Mouse (Mus musculus) right cerebral cortex, adult 18-20 months (tissue): ENCODE data around the gene Gm5089.
A peak's percentile ranks its signal among the peaks of the same experiment; 100 is the strongest.

Experiments used
- DNase-seq: peaks from one replicate; pipeline ENCODE4 v3.0.0; 2022; ENCODE audit warnings: mixed read lengths

Gene Gm5089

DNA sequence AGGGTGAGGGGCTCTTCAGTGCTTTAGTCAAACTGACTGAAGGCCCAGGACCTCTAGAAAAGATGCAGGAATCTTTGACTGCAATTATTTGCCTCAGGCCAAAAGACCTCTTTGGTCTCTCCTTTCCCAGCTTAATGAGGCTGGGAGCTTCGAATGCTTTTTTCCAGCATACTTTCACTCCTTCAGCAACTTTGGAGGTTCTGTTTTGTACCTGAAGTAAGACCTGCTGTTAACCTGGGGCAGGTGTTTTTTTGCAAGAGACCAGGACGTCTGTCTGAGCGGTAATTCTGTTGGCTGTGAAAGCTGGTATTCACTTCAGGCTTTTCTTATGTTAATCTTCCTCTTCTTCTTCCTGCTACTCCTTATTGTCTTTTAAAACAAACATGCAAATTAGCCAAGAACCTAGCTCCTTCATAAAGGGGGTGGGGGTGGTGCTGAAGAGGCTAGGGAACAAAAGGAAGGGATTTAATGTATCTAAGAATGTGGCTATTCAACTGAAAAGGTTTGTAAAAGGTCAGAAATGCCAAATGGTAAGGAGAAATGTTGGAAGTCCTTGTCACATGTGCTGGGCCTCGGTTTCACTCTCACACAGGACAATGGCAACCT is 34.6 kb downstream of the Gm5089 start:
- DNase-seq, result no peak

GRCm38 (mm10) chr14:122414786-122415185 is 36.1 kb downstream of the Gm5089 start:
- DNase-seq, result no peak

DNA sequence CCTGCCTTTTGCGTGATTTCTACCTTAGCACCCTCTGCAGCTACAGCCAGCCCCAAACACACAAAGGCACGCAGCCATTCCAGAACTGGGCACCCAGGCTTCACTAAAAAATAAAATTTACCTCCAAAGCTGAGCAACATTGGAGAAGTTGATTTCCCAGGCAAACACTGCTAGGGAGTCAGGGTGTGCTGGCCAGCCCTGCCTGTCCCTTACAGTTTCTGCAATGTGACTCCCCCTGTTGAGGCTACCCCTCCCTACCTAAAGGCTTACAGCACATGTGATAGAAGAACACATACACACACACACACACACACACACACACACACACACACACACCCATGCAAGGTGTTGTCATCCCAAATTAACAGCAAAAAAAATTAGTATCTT is 37.4 kb downstream of the Gm5089 start:
- DNase-seq, result no peak

- DNase-seq, result no peak
Observed at GRCm38 (mm10) chr14:122412841-122413541, 37.9 kb downstream of the Gm5089 start.

- peak; percentile 28 for DNase-seq
Observed at GRCm38 (mm10) chr14:122406541-122407219, 44.2 kb downstream of the Gm5089 start.

- no peak for DNase-seq
Observed at GRCm38 (mm10) chr14:122405897-122406540, 44.9 kb downstream of the Gm5089 start.

DNA sequence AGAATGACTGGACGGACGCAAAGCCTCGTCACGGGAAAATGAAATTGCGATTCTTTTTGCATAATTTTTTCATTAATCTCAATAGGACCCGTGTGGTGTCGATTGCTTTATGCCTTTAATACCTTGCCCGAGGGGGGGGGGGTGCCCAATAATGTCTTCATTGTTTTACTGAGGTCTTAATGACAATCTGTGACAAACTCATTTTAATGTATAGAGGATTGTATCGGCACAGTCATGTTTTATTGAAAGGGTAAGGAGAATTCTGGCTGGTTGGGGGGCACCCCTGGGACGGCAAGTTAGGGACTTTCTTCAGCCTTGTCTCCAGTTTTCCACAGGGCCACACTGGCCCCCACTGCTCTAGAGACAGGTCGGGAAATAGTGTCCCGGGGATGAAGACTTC is 45.7 kb downstream of the Gm5089 start:
- no peak for DNase-seq

DNA sequence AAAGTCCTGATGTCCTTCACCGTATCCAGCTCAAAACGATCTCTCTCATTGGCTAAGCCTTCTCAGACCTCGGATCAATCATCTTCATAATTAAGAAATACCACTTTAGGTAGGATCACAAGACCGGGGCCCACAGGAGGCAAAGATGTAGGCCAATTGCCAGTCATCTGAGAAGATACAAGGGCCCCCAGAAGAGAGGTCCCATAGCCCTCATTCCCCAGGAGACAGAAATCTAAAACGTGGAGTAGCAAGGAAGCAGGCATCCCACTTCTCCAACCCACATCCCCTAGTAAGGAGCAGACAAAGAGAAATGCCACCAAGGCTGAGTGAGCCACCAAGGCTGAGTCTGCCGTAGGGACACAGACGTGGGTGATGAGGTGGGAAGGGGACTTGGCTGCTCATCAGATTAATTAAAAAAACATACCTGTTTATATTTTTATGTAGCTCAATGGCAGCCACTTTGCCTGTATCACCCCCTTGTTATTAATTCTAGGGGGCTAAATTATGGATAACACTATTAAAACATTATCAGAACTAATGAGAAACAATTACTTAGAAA is 46.2 kb downstream of the Gm5089 start:
- DNase-seq, result no peak

DNA sequence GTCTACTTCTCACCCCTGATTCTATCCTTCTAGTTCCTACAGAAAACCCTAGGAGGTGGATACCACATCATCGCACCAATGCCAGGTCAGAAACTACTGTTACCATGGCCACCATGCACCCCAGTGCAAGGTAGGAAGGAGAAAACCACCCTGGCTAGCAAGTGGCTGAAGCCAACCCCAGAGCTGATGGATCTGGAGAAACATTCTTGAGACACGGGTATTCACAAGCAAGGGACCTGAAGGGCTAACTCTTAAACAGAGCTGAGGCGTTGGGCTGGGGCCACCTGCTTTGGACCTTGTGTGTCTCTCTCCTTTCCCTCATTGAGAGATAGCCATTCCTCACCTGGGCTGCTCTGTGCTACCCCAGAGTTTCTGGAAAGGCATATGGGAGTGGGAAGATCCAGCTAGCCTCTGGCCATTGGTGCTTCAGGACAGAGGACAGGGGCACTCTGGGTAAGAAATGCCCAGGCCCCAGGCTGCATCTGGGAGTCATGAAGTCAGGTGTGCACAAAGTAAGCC is 47.4 kb downstream of the Gm5089 start:
- no peak for DNase-seq

DNA sequence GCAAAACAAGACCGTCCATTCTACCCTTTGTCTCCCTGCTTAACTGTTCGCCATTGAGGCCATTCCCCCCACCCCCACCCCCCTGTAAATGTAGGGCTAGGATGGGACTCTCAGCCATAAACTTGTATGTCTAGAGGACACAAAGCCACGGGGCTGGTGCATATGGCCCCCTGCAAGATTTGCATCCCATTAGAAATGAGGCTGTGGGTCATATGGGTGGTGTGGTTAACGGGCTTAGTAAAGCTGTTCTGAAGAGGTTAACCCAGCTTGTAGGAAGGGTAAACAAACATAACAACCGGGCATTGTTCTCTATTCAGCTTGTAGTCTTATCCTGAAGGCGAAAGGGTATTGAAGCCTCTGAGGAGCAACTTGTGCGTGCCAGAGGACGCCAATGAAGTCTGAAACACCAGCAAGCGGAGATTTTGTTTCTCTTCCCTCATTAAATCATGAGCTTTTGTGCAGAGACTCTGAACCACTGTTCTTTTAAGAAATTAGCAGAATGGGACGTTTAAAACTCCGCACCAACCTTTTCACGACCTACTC is 48.1 kb downstream of the Gm5089 start:
- DNase-seq, result no peak

- DNase-seq, result no peak
Observed at GRCm38 (mm10) chr14:122401886-122402285, 49.0 kb downstream of the Gm5089 start.

DNA sequence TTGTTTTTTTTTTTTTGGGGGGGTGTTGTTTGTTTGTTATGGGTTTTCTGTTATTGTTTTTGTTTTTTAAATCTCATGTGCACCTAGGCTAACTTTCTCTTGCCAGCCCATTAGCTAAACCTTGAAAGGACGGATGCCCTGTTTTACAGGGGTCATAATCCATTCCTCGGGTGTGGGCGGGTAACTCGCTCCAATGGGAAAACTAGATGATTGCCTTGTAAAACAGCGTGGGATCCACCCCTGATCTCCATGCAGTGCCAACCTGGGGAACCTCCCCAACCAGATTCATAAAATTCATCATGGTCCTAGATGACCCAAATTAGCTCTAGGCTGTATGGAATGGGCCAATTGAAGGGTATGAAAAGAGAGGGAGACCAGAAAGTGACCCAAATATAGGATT is 51.0 kb downstream of the Gm5089 start:
- DNase-seq, result no peak

DNA sequence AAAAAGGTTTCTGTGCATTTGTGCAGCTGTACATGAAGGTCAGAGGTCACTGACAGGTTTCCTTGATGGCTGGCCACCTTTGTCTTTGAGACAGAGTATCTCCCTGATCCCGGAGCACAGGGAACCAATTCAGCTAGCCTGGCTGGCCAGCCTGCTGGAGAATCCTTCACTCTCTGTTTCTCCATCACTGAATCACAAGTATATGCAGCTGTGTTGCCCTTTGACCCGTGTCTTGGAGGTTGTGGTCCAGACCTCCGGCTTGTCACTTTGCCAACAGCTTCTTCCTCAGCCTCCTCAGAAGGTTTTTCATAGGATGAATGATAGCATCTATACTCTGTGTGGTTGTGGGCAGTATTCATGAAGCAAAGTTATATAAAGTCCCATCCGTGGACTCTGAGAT is 52.2 kb downstream of the Gm5089 start:
- no peak for DNase-seq

DNA sequence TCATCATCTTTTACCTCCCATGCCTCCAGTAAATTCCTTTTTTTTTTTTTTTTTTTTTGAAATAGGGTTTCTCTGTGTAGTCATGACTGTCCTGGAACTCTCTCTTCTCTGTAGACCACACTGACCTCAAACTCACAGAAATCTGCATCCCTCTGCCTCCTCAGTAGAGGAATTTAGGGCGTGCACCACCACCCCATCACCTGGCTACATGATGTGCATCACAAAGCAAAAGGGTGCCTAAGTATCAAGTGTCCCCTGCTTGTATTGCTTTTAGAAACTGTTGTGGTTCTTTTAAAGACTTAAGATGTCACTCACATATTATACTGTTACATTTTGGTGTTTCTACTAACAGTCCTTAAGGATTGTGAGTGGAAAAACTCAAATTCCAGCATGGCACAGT is 57.8 kb downstream of the Gm5089 start:
- no peak for DNase-seq

GRCm38 (mm10) chr14:122390935-122391334 is 60.0 kb downstream of the Gm5089 start:
- DNase-seq, result no peak

- DNase-seq, result no peak
Observed at GRCm38 (mm10) chr14:122389684-122390370, 61.1 kb downstream of the Gm5089 start.

- no peak for DNase-seq
Observed at GRCm38 (mm10) chr14:122388431-122389031, 62.4 kb downstream of the Gm5089 start.

DNA sequence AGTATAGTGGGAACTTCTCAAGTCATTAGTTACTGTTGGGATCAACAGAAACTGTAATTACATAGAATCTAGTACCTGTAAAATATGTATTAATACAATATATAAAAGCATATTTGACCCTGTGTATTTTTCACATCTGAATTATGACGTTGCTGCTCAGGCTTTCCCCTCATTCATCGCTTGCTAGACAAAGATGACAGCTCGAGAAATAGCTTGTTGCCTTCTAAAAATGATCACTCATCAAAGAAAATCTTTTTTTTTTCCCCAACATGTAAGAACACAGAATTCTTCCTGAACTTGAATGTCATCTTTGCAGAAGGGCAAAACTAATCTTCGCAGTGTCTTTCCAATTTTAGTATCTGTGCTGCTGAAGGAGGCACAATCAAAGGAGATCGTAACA is 63.1 kb downstream of the Gm5089 start:
- DNase-seq, result no peak

DNA sequence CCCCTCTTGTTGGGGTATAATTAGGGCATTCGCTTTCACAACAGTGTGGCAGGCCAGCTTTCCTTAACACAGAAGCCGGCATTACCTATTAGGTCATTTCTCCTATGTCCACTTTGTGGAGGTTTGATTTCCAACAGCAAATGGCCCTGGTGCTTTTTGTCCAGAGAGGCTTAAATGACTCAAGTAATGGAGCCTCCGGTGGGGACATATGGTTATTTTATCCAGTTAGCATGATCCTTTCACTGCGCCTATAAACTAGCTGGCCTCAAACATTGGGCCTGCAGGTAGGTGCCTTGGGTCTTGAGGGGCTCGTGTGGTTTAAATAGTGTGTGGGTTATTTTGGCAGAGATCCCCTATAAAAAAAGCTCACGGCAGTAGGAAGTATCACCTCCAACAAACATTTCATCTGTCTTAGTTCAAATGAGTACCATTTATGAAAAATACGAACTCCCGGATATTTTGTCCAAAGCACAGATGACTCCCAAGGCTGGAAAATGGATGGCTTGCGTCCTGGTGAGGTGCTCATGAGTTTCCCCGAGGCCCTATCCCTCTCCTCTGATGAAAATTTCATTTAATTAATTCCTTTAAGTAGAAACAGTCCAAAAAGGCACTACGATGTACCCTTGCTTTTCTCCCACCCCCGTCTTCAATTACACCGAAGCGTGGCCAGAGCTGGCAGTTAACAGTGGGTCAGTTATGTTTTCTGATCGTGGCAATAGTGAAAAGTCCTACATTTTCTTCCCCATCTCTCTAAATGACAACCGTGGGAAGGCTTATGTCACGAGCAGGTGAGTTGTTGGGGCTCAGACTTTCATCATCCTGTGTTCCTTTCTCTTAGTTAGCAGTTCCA is 64.4 kb downstream of the Gm5089 start:
- no peak for DNase-seq

- no peak for DNase-seq
Observed at GRCm38 (mm10) chr14:122385758-122386157, 65.2 kb downstream of the Gm5089 start.

GRCm38 (mm10) chr14:122385238-122385534 is 65.7 kb downstream of the Gm5089 start:
- no peak for DNase-seq
